In the genomic region with DNA sequence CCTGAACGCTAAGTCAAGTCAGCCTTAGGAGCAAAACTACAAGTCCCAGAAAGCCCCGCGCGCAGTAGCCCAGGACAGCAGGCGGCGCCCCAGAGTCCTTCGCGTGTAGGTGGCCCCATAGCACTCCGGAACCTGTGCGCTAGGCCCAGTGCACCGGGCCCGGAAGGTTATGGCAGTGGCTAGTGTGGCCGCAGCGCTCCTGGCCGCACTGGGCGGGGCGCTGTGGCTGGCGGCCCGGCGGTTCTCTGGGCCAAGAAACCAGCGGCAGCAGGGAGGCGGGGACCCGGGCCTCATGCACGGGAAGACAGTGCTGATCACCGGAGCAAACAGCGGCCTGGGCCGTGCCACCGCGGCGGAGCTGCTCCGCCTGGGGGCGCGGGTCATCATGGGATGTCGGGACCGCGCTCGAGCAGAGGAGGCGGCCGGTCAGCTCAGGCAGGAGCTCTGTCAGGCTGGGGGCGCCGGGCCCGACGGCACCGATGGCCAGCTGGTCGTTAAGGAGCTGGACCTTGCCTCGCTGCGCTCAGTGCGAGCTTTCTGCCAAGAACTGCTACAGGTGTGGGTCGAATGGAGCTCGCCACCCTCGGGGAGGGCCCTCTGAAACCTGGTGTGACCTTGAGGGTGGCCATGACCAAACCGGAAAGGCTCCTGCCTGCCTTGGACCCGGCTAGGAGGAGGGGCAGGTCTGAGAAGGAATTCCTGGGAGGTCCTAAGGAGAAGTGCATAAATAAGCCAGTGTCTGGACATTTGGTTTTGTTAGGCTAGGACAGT, we compare ENCODE assay signal across 8 mouse cellular contexts. TPM values are rescaled to one million over a fixed set of nuclear protein-coding genes. Genes with fewer than 3 reads are reported as not detected.
A peak's percentile ranks its signal among the peaks of the same experiment; 100 is the strongest.
DNase-seq lines count a peak whose midpoint lies in the region; ATAC-seq and TF ChIP-seq lines count a peak whose summit lies in the region.

A gene (plus strand): TSS at position 102 of the 771 bp plus-strand sequence.

- peak within 1 kb of the TSS; percentile 44 for H3K4me2 ChIP-seq in kidney, embryonic 14.5 days (replicated peaks; ENCODE audit: low read depth, low read length)
- peak within 1 kb of the TSS; percentile 63 for H3K4me2 ChIP-seq in limb, embryonic 15.5 days

- peak; percentile 97 for DNase-seq in 416B (ENCODE audit: low read depth)
- DNase-seq in heart, adult 9 months (ENCODE audit: low spot score in 2 of 2): peak; percentile 95 to 97
- DNase-seq in monocyte, adult 2 months (ENCODE audit: low read depth in 1 of 2, low spot score in 2 of 2): peak; percentile 84 to 88
- peak; percentile 93 to 94 for DNase-seq in spleen, postnatal 36 days (ENCODE audit: low spot score in 2 of 2)

- H3K9ac ChIP-seq in kidney, embryonic 14.5 days (ENCODE audit: low read depth, low read length): peak within 1 kb of the TSS; percentile 93
- peak within 1 kb of the TSS; percentile 88 for H3K9ac ChIP-seq in limb, embryonic 15.5 days

- ATAC-seq in kidney, embryonic 14.5 days (ENCODE audit: low FRiP score, low TSS enrichment): peak; percentile 99
- ATAC-seq in limb, embryonic 15.5 days (ENCODE audit: insufficient number of reproducible peaks, low FRiP score, low TSS enrichment, low read depth): peak; percentile 93

- H3K36me3 ChIP-seq in kidney, embryonic 14.5 days (ENCODE audit: control insufficient read depth, insufficient read depth, low read length): peaks cover 7% of the 10 kb centered on the region
- H3K36me3 ChIP-seq in limb, embryonic 15.5 days: peaks cover 8% of the 10 kb centered on the region

- TF ChIP-seq POLR2A in bone marrow macrophage, adult 2 months (IDR thresholded peaks at IDR 0.05; ENCODE audit: borderline replicate concordance, low read depth, low read length): peak; percentile 59; the same call in 1 of the 2 replicates
- TF ChIP-seq POLR2A in embryonic fibroblast, embryonic 13.5 days (IDR thresholded peaks at IDR 0.05; ENCODE audit: low read depth, low read length): peak; percentile 61

- no peaks in the 10 kb centered on the region for H3K27me3 ChIP-seq in kidney, embryonic 14.5 days (ENCODE audit: control insufficient read depth, insufficient read depth, low read length)
- no peaks in the 10 kb centered on the region for H3K27me3 ChIP-seq in limb, embryonic 15.5 days

- TF ChIP-seq CTCF in bone marrow macrophage, adult 2 months (IDR thresholded peaks at IDR 0.05; ENCODE audit: low read depth, low read length): no peak
- peak; percentile 48 for TF ChIP-seq CTCF in embryonic fibroblast, embryonic 13.5 days (IDR thresholded peaks at IDR 0.05; ENCODE audit: borderline replicate concordance, insufficient read depth, low read length)

- H3K4me3 ChIP-seq in bone marrow macrophage, adult 2 months (ENCODE audit: insufficient read depth, low read length): peak within 1 kb of the TSS; percentile 79
- H3K4me3 ChIP-seq in embryonic fibroblast, embryonic 13.5 days (ENCODE audit: insufficient read depth, low read length): peak within 1 kb of the TSS; percentile 52
- peak within 1 kb of the TSS; percentile 67 for H3K4me3 ChIP-seq in kidney, embryonic 14.5 days (ENCODE audit: low read length)
- H3K4me3 ChIP-seq in limb, embryonic 15.5 days: peak within 1 kb of the TSS; percentile 87

- H3K9me3 ChIP-seq in kidney, embryonic 14.5 days (ENCODE audit: control insufficient read depth, low read length): no peaks in the 10 kb centered on the region; the same call in 1 of the 2 replicates
- no peaks in the 10 kb centered on the region for H3K9me3 ChIP-seq in limb, embryonic 15.5 days

- H3K4me1 ChIP-seq in bone marrow macrophage, adult 2 months (ENCODE audit: control insufficient read depth, insufficient read depth, low read length): peaks cover 2% of the 10 kb centered on the region
- H3K4me1 ChIP-seq in embryonic fibroblast, embryonic 13.5 days (ENCODE audit: control insufficient read depth, insufficient read depth, low read length): no peaks in the 10 kb centered on the region; the same call in 1 of the 2 replicates
- peaks cover 5% of the 10 kb centered on the region; the same call in 1 of the 2 replicates for H3K4me1 ChIP-seq in kidney, embryonic 14.5 days (ENCODE audit: control insufficient read depth, insufficient read depth, low read length)
- H3K4me1 ChIP-seq in limb, embryonic 15.5 days: no peaks in the 10 kb centered on the region

- H3K27ac ChIP-seq in bone marrow macrophage, adult 2 months (ENCODE audit: insufficient read depth, low read depth, low read length): peak within 1 kb of the TSS; percentile 89
- peak within 1 kb of the TSS; percentile 90 for H3K27ac ChIP-seq in embryonic fibroblast, embryonic 13.5 days (ENCODE audit: insufficient read depth, low read length)
- peak within 1 kb of the TSS; percentile 95 for H3K27ac ChIP-seq in kidney, embryonic 14.5 days (ENCODE audit: low read depth, low read length)
- peak within 1 kb of the TSS; percentile 92 for H3K27ac ChIP-seq in limb, embryonic 15.5 days

- WGBS in kidney, embryonic 14.5 days: under 1% methylated on average over 53 of the region's 53 CpGs
- WGBS in limb, embryonic 15.5 days: under 1% methylated on average over 53 of the region's 53 CpGs

RNA-seq across cellular contexts. Expression of the gene that starts here (rescaled TPM):
- polyA plus RNA-seq in bone marrow macrophage, adult 2 months (2012; ENCODE audit: insufficient read depth, insufficient read length, missing spikeins): 16.9 and 17.8 TPM in 2 replicates
- 15.4 and 18.8 TPM in 2 replicates for polyA plus RNA-seq in embryonic fibroblast, embryonic 13.5 days (2011; ENCODE audit: insufficient read length, low read depth, missing spikeins)
- 36.2 and 39.4 TPM in 2 replicates for polyA plus RNA-seq in kidney, embryonic 14.5 days (2014; fragmentation: Nextera tagmentation; extraction: Ambion mirVana)
- 40.5 and 42.1 TPM in 2 replicates for polyA plus RNA-seq in limb, embryonic 15.5 days (2015; fragmentation: Nextera tagmentation; extraction: Ambion mirVana)

Comparison
In these comparisons a context has a peak if more than half of its experiments do, and no peak if none do; other contexts are left out.
1. Peak in every context shown above with its lines: DNase-seq, ATAC-seq, H3K4me3 ChIP-seq and H3K27ac ChIP-seq.